Mouse (Mus musculus) right cerebral cortex, postnatal 36 days (tissue): Measurements from ENCODE around the gene Ugt2b38.
"Not testable (repeated sequence)": the region's sequence is repeated elsewhere in the genome, so short reads cannot be mapped to it uniquely, and the experiment has no call there.

Experiments
- DNase-seq, 2 experiments: peaks; one replicate each; pipeline ENCODE4 v3.0.0; 2022; ENCODE audit warnings: low spot score in 2 of 2, mixed read lengths in 1 of 2

Ugt2b38 gene

DNA sequence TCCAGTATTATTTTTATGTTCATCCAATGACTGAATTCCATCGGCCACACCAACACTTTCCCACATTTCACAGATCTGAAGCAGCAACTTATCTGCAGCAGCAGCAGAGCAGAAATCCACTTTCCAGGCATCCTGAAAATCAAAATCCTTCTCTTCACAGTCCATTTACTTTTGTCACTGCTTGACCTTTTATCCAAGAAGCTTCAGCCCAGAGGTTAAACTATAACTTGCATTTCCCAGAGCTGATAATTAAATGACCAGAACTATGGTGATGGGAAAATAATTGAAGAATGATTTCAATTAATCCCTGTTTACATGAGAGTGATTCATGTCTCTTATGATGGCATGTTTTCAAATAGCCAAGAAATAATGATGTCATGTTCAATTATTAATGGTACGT lies at the start of gene Ugt2b38:
Gene Ugt2b38 (minus strand): TSS at position 163 of the 400 bp plus-strand sequence.
- not testable (repeated sequence) for DNase-seq

DNA sequence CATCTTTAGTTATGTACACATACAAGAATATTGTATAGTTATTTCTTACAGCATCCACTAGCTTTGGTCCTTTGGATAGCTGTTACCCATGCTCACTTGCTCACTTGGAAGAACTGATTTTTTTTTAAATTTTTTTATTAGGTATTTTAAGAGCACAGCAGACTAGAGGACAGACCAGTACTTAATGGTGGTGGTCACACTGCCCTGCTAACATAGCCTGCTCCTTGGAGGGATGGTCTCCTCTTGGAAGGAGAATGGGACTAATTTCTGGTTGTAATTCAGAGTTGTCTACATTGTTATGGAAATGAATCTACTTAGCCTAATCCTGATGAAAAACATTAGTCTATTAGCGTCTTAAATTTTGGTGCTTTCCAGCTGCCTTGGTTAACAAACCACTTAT lies 34.8 kb upstream of the Ugt2b38 start:
- no peak for DNase-seq

DNA sequence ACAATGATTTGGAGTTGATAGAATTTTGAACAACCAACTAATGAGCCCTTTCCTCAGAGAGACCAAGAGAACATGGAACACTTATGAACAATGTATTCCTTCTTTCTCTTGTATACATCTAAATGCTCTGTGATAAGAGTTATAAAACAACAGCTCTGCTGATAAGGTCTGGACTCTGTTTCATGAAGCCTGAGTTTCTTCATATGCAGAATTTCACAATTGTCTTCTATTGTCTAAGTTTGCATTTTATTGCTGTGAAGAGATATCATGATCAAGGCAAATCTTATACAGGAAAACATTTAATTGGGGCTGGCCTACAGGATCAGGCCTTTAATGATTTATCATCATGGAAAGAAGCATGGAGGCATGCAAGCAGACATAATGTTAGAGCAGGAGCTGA lies 33.7 kb upstream of the Ugt2b38 start:
- no peak for DNase-seq

DNA sequence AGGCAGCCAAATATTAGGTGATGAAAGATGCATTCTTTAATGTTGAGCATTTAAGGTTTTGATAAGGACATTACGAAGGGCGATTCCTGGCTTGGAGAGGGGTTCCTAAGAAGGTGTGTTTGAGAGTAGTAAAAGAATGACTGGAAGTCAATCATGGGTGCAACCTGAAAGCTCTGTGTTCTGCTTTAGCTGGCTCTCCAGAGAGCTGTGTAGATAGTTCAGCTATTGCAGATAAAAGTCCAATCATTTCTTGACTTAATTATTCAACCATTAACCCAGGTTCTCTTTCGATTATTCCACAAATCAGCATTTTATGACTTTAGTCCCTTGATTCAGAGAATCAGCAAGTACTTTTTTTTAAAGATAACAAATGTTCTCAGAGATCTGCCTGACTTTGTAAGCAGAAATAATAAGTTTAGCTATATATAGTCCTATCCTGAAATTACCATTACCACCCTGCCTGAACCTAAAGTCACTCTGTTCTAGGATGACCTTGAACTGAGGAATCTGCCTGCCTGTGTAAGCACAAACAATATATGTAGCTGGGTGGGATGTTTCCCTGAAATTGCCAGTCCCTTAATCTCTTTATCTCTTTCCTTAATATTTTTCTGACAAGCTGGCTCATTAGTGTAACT lies 32.3 kb upstream of the Ugt2b38 start:
- no peak for DNase-seq

DNA sequence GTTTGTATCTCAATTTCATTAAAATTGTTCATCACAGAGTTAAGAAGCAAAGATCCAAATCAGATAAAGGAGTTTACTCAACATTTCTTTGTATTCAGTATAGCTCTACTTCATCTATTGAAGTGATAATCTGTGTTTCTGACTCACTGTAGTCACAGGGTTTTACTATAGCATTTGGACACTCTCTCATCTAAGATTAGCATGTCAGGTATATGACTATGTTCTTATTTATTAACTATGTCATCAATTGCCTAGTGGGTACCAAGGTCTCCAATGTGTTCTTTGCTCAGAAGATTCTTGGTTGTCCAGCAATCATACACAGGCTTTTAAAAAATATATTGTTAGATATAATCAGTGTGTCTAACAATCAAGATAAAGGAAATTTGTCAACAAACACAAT lies 31.5 kb upstream of the Ugt2b38 start:
- no peak for DNase-seq

DNA sequence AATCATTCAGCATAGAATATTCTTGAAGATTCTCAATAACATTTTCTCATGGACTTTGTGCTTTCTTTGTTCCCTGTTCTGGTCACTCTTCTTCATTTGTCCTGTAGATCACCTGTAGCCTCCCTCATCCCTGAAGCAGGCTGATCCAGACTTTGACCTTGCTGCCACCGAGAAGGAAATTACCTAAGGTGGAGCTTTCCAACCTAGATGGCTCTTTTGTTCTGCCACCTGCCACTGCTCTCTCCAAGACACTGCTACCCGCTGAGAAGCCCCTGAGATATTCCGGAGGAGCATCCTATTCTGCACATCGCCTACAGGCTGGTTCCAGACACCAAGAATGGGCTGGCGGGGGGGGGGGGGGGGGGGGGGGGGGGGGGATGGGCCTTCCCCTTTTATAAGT lies 28.5 kb upstream of the Ugt2b38 start:
- not testable (repeated sequence) for DNase-seq

DNA sequence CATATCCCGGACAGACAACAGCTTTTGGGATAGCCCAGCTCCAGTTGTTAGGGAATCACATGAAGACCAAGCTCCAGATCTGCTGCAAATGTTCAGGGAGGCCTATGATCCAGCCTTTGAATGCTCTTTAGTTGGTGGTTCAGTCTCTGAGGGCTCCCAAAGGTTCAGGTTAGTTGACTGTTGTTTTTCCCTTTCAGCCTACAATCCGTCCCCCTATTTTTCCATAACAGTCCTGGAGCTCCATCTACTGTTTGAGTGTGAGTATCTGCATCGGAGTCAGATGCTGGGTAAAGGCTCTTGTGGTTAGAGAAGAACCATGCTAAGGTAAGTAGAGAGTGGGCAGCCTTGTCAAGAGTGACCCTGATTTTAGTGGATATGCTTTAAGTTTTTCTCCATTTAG lies 12.3 kb upstream of the Ugt2b38 start:
- no peak for DNase-seq

DNA sequence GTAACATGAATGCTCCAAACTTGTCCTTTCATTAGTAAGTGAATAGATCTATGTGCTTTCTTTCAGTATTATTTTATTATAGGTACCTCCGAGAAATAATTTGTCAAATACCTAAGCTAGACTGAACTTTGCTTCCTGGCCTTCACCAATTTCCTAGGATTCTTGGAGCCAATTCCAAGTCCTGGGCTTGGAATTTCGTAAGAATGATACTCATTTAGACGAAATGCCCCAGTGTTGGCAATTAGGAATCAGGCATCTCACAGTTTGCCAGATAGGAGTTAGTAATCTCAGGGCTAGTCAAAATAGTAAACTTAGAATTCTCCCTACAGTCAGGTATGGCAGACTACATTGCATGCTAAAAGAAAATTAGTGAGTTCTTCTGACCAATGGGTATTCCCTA lies 1.7 kb upstream of the Ugt2b38 start:
- DNase-seq: no peak

DNA sequence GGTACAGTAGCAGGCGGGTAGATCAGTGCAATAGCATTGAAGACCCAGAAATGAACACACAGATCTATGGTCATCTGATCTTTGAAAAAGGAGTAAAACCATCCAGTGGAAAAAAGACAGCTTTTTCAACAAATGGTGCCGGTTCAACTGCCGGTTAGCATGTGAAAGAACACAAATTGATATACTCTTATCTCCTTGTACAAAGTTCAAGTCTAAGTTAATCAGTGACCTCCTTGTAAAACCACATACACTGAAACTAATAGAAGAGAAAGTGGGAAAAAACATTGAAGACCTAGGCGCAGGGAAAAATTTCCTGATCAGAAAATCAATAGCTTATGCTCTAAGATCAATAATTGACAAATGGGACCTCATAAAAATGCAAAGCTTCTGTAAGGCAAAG lies 27.0 kb downstream of the Ugt2b38 start:
- no peak for DNase-seq

DNA sequence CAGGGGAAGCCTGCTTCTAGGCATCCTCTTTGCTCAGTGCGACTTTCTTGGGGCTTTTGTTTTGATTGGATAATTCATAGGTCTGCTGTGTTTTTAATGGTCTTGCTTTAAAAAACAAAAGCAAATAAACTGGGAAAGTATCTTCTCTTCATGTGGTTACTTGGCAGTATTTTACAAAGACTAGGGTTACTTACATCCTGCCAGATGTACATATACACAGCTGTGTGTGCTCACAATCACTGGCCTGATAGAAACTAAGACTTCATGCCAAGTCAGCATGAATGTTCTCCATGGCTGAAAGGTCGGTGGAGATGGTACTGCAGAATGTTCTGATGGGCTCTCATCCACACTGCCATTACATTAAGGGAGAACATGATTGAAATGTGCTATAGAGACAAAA lies 33.2 kb downstream of the Ugt2b38 start:
- DNase-seq: no peak

DNA sequence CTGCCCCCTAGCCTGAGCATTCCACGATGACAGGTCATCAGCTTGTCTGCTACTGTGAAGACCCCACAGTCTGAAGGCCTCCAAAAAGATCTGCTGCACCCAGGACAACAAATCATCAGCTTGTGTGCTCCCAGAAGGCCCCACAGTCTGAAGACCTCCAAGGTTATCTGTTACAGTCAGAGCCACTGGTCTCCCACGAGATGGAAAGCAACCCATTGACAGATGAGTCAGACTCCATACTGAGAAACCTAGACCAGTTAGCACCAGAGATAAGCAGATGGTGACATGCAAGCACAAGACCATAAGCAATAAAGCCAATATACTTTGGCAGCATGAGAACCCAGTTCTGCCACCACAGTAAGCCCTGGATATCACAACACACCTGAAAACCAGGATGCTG lies 43.8 kb downstream of the Ugt2b38 start:
- DNase-seq: no peak

DNA sequence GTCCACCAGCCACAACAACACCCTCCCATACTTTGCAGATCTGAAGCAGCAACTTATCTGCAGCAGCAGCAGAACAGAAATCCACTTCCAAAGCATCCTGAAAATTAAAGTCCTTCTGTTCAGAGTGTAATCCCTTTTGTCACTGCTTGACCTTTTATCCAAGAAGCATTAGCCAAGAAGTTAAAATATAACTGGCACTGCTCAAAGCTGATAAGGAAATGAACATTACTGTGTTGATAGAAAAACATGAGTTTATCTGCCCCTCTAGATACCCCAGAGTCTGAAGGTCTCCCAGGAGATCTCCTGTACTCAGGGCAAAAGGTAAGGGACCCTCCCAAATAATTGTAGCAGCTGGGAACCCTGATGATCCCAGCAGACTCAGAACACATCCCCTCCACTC lies 44.2 kb downstream of the Ugt2b38 start:
- no peak for DNase-seq

DNA sequence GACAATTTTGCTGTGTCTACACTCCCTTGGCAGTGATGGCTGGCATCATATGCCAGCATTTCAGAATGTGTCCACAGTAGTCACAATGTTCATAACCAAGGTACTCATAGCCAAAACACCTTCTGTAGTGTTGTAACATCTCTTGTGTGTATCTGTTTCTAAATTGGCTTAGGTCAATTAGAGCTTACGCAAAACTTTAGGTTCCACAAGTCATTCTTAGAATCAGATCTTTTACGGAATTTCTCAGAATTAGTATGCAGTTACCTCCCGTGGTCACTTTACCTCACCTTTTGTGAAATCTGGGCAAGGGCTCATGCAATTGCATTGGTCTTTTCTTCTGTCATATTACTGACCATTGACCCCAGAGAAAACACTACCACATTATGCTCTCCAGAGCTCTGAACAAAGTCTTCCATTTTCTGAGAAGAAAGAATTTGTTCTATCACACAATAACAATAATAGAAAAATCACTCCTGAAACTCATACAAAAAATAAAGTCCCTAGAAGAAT lies 48.1 kb downstream of the Ugt2b38 start:
- DNase-seq: no peak

DNA sequence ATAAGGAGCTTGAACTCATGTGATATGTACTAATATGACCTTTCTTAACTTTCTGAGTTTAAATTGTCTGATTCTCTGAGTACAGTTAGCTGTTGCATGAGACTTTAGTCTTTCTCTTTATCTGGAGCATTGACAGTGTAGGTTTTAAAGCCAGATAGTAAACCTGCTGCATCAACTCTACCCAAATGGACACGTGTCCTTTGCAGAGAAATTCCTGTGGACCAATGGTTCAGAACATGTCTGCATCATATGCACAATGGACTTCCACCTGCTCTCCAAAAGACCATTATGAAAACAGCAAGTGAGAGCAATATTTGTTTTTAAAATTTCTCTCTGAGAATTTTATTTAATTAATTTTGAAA lies 50.5 kb downstream of the Ugt2b38 start:
- no peak for DNase-seq

DNA sequence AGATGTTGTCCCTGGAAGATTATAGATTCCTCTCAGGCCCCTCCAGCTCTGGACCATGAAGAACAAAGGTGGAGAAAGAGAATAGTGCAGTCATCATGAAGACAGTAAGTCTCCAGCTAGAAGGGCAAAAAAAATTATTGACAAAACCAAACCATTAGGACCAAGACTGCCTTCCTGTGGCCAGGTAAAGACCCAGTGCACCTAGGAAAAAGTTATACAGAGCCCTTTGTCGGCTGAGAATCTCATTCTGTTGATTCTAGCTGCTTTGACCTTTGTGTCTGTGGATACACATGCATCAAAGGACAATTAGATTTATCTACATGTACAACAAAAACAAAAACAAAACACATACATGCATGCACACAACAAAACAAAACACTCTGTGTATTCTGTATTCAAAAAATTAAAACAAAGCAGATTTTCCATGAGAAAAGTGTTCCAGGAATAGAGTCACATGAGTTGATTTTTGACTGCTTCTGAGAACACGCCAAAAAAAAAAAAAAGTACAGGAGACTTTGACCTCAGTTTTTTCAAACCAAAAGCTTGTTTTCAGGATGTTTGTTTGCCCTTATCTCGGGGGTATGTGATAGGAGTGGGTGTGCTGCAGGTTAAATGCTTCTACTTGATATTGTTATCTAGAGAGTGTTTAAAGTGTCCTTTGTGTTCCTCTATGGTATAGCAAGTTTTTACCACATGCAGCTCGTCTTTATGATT lies 51.1 kb downstream of the Ugt2b38 start:
- DNase-seq: not testable (repeated sequence)
